Mouse (Mus musculus) layer of hippocampus, adult 2 months (tissue): ENCODE measurements at regions not wholly inside any gene's neighbourhood (a gene's known extent, or its start where the extent isn't known, plus 50 kb on each side); places are given as distances from the start of the nearest gene placed in this dataset.
A peak's percentile ranks its signal among the peaks of the same experiment; 100 is the strongest.

ENCODE experiments used
- DNase-seq, 2 experiments: peaks; one replicate each; pipeline ENCODE4 v3.0.0; 2022; ENCODE audit warnings: low spot score in 2 of 2
- H3K27ac ChIP-seq: fragments of 200-600 bp; 2 replicates; pipeline ENCODE4 v1.8.1; 2022
- H3K4me3 ChIP-seq: fragments of 200-600 bp; 2 replicates; pipeline ENCODE4 v1.8.1; 2022; ENCODE audit warnings: mild to moderate bottlenecking
- CTCF ChIP-seq: fragments of 200-600 bp; conservative IDR thresholded peaks from 2 replicates; pipeline ENCODE4 v1.8.1; 2022; ENCODE audit warnings: antibody characterized with exemption, mild to moderate bottlenecking, moderate library complexity

- DNase-seq = no peak
- TF ChIP-seq CTCF = no peak
- H3K4me3 ChIP-seq = no peak overlapping the region
- no peak overlapping the region for H3K27ac ChIP-seq
These were observed 86.8 kb upstream of the Gpc1 start for GRCm38 (mm10) chr1:92744528-92745241.

- peak; percentile 44 for TF ChIP-seq CTCF
- no peak for DNase-seq
- no peak overlapping the region for H3K4me3 ChIP-seq
These were observed 88.4 kb upstream of the Gpc1 start for GRCm38 (mm10) chr1:92742881-92743621.

GRCm38 (mm10) chr1:92742300-92742699, 89.1 kb upstream of the Gpc1 start:
- no peak for DNase-seq
- Histone ChIP-seq H3K27ac (no peak overlapping the region), H3K4me3 (no peak overlapping the region)
- TF ChIP-seq CTCF = no peak

More at GRCm38 (mm10) chr1:92742881-92743621, 88.4 kb upstream of the Gpc1 start:
- no peak overlapping the region for H3K27ac ChIP-seq

DNA sequence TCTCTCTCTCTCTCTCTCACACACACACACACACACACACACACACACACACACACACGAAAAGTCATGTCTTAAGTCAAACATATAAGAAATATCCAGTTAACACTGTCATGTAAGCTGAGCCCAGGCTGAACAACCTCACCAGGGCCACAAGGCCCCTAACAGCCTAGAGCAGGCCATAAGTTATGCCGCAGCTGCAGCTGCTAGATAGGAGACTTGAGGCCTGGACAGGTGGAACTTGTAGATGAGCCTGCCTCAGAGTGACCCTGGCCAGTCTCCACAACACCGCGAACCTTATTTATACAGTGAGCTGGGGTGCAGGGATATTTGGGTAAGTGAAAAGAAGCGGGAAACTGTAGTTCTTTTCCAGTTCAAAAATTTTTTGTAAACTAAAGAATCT, 90.4 kb upstream of the Gpc1 start:
- no peak for TF ChIP-seq CTCF
- Histone ChIP-seq H3K27ac (no peak overlapping the region), H3K4me3 (no peak overlapping the region)
- DNase-seq = no peak

GRCm38 (mm10) chr1:92737600-92738197, 89.1 kb upstream of the Otos start:
- Histone ChIP-seq H3K4me3 (no peak overlapping the region), H3K27ac (no peak overlapping the region)
- DNase-seq = no peak
- no peak for TF ChIP-seq CTCF

DNA sequence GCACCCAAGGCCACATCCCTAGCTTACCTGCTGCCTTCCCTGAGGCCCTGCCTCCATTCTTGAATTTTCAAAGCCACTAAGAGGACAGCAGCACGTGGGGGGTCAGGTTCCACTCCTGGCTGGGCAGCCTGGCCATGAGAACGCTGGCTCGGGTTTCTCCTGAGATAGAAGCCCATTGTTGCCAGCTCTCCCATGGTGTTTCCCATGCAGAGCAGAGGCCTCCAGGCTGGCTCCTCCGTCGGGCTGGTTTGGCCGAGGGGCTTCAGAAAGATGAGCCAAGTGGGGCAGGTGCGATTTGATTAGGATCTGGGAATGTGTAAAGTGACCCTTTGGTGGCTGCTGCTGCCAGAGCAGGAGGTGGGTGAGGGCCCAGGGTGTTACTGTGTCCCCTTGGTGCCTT, 87.8 kb upstream of the Otos start:
- TF ChIP-seq CTCF = no peak
- Histone ChIP-seq H3K27ac (no peak overlapping the region), H3K4me3 (no peak overlapping the region)
- no peak for DNase-seq

DNA sequence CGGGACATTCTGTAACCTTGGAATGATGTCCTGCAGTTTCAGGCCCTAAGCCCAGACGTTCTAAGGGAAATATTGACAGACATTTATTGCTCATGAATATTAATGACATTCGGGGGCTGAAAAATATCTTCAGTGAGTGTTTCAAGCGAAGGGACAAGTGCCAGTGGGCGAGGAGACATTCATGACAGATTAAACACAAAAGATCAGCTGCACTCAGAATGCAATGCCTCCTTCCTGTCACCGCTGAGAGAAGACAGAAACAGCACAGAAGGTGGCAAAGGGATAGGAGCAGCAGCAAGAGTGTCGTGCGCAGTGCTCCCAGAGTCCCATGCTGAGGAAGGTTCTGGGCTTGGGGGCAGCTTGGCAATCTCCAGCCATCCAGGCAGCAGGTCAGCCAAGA, 85.1 kb upstream of the Otos start:
- DNase-seq = no peak
- TF ChIP-seq CTCF = no peak
- H3K27ac ChIP-seq = peak overlapping the region; percentile 29; the same call in 1 of the 2 replicates
- H3K4me3 ChIP-seq = no peak overlapping the region

GRCm38 (mm10) chr1:92731353-92732282, 83.0 kb upstream of the Otos start:
- TF ChIP-seq CTCF = no peak
- DNase-seq = no peak
- Histone ChIP-seq H3K27ac (no peak overlapping the region; the same call in 1 of the 2 replicates), H3K4me3 (no peak overlapping the region)

- H3K4me3 ChIP-seq = peak overlapping the region; percentile 45
- peak; percentile 58 to 71 for DNase-seq
- no peak for TF ChIP-seq CTCF
- peak overlapping the region; percentile 88 for H3K27ac ChIP-seq
These were observed 81.9 kb upstream of the Otos start for GRCm38 (mm10) chr1:92730576-92730975.

GRCm38 (mm10) chr1:92727961-92728360, 79.3 kb upstream of the Otos start:
- TF ChIP-seq CTCF = no peak
- H3K27ac ChIP-seq = peak overlapping the region; percentile 82
- peak; percentile 47 to 55 for DNase-seq
- no peak overlapping the region for H3K4me3 ChIP-seq

DNA sequence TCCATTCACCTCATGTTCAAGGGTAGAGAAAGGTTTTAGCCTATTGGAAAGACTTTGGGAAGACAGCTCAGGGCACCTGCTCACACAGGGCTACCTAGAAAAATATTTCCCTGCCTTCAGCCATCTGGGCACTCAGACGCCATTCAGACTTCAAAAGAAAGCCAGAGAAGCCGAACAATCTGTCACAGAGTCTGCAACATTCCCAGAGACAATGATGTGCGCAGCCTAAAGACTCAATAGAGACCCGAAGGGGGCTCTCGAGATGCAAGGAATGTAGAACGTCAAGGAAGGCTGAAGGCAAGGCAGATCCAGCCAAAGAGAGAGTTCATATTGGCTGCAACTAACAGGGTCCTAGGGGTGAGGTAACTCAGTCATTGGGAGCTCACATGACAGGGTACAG, 78.7 kb upstream of the Otos start:
- no peak for DNase-seq
- H3K4me3 ChIP-seq = no peak overlapping the region
- TF ChIP-seq CTCF = no peak
- peak overlapping the region; percentile 82 for H3K27ac ChIP-seq

DNA sequence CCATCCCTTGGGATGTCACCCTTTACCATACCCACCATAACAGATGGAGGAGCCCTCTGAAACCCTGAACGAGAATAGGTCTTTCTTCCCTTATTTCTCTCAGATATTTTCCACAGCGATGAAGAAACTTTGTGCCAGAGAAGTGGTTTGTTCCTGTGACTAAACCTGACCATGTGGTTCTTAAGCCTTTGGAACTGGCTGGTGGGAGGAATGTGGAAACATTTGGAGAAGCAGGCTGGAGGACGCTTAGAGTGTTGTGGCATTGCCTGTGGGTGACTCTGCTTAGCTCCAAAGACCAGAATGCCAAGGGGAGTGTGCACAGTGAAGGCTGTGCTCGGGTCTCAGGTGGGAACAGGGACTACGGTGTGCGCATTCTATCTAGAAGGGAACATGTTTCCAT, 77.7 kb upstream of the Otos start:
- peak overlapping the region; percentile 82 for H3K27ac ChIP-seq
- peak; percentile 44 to 74 for DNase-seq

More for the DNA sequence above, 77.7 kb upstream of the Otos start:
- H3K4me3 ChIP-seq = no peak overlapping the region
- TF ChIP-seq CTCF = no peak
